Mouse (Mus musculus) MEL-GATA-1-ER (cell line): ENCODE data around the gene Osbpl6.

Experiments used
- DNase-seq: peaks from one replicate; pipeline ENCODE4 v3.0.0-alpha.2; 2012; ENCODE audit warnings: low read depth; ENCODE audit errors: extremely low read depth

The Osbpl6 gene

DNA sequence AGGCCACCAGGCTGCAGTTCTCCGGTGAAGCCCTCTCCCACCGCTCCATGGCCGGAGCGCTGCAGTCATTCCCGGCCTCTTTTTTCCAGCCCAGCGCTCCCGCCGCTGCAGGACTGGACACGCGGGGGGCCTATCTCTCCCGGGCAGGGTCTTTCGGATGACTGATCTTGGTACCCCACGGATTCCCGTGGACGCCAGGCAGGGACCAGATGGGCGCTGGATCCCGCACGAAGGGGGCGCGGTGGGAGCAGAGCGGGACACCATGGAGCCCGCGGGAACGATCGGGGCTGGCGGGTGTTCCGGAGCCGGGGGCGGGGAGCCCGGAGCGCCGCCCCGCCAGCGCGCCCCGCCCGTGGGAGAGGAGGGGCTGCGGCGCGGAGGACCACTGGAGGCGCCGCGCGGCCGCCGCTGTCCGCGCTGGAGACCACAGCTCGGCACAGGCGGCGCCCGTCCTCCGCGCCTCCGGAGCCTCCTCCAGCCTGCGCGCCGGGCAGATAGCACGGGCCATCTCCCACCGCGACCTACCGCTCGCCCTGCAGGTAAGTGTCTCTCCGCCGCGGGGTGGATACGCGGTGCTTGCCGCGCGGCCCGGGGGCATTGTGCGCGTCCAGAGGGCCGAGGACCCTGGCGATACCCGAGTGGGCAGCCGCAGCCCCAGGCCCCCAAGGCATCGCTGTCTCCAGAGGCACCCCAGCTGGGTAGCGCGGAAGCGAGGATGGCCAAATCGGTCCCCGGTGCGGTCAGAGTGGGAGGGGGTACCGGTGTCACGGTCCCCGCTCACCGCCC, at the start of gene Osbpl6:
TSS of gene Osbpl6 (plus strand) at position 358 of the 786 bp plus-strand sequence.
- DNase-seq, result no peak

DNA sequence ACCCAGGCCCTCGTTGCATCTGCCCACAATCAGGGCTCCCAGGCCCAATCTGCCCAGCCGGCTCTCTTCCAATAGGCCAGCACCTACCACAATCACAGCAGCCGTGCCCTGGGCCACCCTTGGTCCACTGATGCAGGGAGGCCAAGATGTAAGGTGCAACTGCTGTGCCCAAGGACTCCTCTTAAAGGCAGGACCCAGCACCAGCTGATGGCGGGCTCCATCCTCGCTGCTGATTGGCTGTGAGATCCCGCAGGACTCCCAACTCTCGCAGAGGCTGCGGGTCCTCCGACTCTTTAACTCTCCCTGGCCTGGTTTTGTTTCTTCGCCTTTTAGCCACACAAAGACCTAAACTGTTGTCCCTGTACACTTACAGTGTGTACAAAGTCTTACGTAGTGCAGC, 46.1 kb upstream of the Osbpl6 start, which contains the start of gene Cyct:
TSS of gene Cyct (minus strand) at position 225 of the 400 bp plus-strand sequence.
- no peak for DNase-seq

DNA sequence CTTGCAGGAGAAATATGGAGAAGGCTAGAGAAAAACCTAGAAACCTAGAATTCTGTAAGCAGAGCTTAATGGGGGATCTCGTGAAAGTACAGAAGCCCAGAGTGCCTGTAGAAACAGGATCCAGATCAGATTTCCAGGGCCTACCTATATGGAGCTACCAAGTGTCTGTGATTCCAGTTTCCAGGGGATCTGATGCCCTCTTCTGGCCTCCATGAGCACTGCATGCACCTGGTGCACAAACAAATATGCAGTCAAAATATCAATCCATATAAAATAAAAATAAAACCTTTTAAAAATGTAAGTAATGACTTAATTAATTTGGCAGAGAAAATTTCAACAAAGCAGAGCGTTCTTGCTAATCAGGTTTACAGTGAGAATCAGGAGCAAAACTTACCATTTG, 44.2 kb upstream of the Osbpl6 start:
- DNase-seq, result no peak

DNA sequence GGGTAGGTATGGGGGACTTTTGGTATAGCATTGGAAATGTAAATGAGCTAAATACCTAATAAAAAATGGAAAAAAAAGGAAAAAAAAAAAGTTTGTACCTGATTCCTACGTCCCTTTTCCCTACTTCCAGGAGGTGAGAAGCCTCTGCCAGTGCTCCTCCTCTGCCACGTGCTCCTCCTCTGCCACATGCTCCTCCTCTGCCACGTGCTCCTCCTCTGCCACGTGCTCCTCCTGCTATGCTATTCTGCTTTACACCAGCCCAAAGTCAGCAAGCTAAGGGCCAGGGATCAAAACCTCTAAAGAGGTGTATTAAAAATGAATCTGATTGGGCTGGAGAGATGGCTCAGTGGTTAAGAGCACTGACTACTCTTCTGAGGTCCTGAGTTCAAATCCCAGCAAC, 40.5 kb upstream of the Osbpl6 start:
- DNase-seq, result no peak

DNA sequence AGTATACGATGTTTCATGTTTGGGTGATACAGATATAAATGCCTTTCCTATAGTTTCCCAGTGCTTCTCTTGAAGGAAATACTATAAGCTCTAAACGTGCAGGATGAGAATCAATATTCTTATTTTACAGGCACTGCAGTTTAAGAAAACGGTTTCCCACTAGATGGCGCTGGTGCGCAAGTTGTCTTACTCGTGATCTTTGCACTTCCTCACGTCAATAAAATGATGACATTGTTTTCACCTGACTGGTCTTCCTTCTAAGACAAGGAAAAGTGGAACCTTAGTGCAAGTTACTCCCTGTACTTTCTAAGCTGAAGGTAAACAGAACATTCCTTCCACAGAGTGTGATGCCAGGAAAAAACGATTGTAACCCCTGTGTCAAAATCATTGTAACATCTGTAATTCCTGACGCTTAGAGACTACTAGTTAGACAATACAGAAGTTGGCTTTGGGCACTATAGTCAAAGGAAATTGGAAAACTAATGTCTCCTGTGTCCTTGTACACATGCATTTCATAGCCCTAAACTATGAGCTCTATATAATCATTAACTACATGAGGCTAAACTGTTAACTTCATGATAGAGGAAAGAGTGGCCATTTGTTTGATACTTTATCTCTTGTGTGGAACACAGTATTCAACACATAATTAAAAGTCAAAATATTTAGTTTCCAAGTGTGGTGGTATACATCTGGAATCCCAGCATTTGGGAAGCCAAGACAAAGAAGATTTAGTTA, 39.0 kb upstream of the Osbpl6 start:
- DNase-seq, result peak; percentile 74

DNA sequence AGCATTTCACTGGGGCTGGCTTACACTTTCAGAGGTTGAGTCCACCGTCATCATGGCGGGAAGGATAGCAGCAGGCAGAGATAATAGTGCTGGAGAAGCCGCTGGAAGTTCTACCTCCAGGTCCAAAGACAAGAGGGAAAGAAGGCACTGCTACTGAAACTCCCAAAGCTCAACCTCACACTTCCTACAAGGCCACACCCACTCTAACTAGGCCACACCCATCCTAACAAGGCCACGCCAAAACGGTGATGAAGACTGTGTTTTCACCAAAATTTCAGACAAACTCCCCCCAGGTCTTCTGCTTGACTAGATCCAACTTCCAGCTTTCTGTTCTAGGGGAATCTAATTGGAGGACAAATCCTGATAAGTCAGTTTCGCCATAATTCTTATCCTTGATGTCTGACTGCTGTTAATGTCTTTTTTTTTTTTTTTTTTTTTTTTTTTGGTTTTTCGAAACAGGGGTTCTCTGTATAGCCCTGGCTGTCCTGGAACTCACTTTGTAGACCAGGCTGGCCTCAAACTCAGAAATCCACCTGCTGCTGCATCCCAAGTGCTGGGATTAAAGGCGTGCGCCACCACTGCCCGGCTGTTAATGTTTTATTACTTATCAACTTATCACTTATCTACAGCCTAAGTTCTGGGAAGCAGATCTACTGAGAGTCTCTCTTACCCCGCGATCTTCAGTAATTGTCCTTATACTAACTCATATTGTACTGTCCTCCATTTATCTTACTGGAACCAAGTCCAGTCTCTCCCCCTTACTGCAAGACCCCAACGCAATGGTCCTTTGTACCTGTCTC, 37.2 kb upstream of the Osbpl6 start:
- DNase-seq, result peak; percentile 27

DNA sequence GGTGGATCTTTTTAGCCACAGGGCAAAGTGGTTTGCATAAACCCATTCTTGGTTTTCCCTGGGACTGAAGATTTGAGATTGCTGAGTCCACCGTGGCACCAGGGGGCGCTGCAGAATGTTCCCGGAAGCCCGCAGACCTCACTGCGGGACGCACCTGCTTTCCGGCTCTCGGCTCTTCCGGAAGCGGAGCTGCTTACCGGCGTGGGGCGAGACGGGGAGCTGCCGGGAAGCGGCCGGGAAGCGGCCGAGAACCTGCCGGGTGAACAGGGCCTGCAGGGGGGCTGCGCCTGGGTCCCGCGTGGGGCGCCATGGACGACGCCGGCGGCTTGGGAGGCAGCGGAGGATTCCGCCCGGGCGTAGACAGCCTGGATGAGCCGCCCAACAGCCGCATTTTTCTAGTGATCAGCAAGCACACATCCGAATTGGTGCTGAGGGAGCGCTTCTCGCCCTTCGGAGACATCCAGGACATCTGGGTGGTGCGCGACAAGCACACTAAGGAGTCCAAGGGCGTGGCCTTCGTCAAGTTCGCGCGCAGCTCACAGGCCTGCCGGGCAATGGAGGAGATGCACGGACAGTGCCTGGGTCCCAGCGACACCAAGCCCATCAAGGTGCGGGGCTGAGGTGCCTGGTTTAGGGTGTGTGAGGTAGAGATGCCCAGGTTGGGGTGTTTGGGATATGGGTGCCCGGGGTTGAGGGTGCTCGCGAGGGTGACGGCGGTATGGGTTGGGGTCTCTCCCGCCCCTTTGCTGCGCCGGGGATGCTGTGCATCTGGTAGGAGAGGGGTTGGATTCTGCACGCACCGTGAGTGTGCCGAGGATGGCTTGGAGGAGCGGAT, 36.3 kb upstream of the Osbpl6 start, which contains the start of gene Rbm45:
TSS of gene Rbm45 (plus strand) at position 164 of the 835 bp plus-strand sequence.
- peak; percentile 75 for DNase-seq

DNA sequence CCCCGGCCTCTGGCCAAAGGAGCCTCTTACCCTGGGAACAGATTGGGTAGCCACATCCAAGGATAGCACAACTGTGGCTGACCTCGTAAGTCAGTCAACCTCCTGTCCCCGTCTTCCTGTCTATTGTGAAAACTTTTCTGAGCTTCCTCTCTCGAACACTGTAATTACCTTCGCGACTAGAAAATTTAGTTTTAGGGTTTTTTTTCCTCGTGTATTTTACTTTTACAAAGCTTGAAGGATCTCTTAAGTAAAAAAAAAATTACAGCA, 35.7 kb upstream of the Osbpl6 start:
- peak; percentile 29 for DNase-seq

DNA sequence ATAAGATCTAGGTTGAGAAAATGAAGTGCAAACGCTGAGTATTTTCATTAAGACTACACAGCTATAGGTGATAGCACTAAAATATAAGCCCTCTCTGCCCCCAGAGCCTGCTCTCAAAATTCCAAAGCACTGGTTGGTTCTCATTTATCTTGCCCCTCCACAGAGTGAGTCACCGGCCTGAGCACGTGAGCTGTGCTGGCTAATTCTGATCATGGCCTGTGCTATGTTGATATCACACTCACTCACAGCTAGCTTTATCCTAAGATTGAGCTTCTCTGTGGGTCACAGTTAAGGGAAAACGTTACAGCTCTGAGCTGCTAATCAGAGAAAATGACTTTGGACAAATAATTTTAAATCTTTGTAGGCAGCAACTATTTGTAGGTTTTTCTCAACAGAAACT, 34.1 kb upstream of the Osbpl6 start:
- DNase-seq, result peak; percentile 60

DNA sequence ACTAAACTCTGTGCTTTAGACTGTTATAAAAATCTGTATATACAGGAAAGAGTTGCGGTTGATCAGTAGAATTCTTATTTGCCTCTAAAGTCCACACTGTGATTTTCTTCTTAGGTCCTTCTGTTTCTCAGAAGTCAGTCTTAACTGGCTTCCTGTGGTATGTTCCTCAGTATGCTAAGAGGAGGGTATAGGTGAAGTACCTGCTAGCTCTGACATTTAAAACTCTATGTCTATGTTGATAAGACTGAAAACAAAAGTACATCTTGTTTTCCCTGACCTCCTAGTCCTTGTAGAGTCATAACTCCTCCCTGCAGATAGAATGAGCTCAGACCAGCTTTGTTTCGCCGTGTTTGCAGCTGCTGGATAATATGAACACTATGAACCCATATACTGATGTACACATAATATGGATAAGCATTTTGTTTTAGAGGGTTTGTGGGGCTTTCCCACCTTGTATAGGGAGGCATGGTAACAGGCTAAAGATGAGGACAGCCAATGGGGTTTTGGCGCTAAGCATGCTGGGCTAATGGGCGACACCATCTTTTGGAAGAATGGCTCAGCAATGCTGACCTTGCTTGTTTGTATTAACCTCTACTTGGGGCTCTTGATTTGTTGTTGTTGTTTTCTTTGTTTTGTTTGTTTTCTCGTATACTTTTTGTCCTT, 31.6 kb upstream of the Osbpl6 start:
- no peak for DNase-seq

DNA sequence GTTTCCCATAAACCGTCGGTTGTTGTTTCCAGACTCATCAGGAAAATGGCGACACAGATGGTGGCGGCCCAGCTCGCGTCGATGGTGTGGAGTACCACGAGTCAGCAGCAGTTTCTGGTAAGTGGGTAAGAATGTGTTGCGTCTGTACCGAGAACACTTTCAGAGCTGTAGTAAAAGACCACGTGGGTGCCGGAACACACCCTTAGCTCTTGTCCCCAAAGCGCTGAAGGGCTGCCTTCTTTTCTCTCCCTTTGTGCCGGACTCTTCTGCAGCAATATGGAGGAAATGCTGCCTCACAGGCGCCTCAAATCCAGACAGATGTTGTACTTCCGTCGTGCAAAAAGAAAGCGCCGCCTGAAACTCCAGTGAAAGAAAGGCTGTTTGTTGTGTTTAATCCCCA, 27.7 kb upstream of the Osbpl6 start:
- DNase-seq, result no peak

DNA sequence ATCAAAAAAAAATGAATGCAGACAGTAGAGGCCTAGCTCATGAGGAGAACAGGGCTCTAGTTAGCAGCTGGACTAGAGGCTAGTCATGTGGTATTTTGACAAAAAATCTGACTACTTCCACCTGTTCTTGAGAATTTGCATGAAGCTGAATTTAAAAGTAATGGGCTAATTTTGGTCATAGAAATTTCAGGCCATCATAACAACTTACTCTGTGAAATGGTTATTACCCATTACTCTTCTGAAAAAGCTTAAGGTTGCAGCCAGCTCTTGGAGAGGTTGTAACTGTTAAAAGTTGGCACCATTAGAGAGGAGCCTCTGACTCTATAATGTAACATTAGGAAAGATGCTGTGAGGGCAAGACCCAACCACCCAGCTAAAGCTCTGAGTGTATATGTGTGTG, 19.8 kb upstream of the Osbpl6 start:
- no peak for DNase-seq

DNA sequence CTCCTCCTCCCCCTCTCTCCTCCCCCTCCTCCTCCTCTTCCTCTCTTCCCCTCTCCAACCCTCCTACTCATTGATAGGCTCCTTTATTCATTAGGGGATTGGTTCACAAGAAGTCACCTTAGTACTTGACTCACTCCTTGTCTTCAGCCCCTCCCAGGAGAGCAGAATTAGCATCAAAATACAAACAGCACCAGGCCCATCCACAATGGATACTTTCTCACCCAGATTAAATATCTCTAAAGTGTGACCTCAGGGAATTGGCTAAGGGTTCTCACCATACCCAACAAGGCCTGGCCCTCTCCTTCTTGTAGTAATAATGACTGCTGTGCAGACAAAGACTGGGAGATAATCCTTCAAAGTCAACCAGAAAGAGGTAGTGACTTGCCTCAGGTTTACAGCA, 6.1 kb upstream of the Osbpl6 start:
- no peak for DNase-seq

DNA sequence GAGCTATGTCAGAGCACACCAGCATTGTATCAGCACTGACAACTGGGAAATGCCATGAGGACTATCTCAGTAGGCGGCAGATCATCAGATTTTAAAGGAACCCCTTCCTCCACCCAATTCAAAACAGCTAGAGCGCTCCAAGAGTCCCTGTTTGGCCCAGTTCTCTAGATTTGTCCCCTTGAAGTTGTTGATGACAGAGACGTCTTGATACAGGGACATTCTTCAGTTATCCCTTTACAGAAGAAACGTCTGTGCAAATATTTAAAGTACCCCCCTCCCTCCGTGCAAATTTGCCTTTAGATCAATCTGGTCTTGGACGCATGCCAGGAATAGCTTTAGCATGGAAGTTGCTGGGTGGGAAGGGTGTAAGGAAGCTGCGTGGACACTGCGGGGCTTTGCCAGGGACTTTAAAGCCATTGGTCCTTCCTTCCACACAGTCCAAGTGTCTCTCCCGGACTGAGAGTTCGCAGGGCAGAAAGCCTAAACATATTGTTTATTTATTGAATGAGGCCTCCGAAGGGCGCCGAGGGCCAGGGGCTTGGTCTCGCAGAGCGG, 635 bp upstream of the Osbpl6 start:
- DNase-seq, result no peak

DNA sequence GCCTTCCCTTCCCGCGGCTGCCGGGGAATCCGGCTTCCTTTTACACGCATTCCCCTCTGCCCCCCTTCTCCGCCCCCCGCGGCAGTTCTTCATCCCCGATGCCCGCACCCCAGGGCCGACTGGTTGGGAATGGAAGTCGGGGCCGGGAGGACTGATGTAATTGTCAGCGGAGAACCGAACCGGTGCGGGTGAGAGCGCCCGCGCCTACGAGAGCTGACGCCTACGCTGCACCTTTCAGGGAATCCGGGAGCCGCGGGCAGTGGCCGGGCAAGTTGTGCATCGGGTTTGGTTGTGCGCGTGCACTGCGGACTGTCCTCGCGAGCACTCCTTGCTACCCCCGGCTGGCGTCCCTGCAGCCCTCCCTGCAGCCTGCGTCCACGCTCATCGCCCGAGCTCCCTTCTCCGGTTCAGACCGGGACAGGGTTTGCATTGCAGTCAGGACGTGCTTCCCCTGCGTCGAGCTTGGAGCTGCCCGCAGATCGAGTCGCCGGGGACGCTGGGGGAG, 681 bp downstream of the Osbpl6 start:
- DNase-seq, result no peak

DNA sequence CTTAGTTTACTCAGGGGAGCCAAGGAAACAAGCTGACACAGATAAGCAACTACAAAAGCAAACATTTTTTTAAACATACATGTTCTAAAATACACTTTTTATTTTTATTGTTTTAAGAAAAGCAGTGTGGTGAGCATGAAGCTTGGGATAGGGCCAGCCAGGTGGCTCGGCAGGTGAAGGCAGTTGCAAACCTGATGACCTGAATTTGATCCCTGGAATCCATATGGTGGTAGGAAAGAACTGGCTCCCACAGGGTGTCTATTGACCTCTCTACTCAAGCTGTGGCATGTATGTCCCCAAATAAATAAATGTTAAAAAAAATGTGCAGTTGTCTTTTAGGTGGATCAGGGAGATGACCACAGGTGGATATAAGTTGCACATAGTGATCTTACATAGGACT, 3.2 kb downstream of the Osbpl6 start:
- DNase-seq, result no peak

DNA sequence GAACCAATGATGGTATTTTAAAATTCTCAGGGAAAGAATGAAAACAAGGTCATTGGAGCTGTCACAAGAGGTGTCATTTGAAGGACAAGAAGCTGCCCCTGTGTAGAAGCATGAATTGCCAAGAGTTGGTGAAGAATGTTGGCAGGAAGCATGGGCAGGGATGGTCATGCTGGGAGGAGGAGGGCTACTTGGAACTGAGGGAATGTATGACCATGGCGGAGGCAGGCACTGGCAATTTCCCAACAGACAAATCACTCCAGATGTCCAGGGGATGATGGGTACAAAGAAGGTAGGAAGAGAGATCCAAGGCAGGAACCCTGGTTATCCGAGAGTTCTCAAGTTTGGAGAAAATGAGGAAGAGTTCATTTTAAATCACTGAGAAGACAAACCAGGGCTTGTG, 3.7 kb downstream of the Osbpl6 start:
- no peak for DNase-seq

DNA sequence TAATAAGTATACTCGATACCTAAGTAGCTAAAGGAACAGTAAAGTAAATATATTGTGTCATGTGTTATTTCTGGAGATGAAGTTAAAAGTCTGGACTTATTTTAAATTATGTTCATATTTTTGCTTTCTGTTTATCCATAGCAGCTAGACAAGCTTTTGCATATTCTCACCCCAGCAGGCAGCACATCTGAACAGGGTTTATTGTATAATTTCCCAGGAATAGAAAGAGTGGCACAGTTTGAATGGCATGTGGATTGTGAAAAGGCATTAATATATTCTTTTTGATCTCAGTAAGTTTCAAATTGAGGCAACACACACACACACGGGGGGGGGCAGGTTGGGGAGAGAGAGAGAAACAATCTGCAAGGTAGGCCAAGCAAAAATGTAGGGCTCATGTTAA, 6.6 kb downstream of the Osbpl6 start:
- DNase-seq, result no peak

DNA sequence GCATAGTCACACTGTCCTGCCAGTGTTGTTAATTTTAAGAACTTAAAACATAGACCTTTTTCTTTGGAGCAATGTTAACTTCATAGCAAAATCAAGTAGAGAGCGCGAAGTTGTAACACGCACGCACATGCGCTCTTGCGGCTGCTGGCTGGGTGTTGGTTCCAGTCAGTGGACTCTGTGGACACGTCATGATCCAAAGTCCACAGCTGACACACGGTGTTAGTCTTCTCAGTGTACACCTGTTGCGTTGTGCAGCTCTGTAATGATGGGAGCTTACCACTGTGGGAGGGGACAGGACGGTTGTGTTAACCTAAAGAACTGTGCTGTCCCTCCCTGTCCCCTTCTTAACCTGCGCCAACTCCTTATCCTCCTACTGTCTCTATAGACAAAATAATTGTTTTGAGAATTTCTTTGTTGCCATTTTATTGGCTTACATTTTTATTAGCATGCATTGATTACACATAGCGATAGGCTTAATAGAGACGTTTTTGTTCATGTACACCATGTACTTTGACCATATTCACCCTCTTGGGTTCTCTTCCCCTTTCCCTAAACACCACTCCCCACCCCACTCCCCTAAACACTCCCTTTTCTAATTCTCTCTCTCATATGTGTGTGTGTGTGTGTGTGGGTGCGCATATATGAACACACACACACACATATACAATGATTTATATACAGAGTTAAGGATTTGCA, 11.3 kb downstream of the Osbpl6 start:
- no peak for DNase-seq

DNA sequence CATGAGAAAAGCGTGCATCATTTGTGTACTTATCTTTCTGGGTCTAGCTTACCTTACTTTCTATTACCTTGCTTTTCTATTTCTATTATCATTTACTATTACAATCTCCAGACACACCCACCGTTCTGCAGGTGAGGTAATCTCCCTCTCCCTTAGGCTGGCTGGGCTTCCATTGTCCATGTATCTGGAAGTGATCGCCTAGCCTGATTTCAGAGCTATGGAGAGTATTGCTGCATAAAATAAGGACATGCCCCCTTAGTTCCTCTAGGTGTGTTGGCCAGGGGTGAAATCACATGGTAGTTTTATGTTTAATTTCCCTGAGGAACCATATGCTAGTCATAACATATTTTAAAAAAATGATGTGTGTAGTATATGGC, 11.8 kb downstream of the Osbpl6 start:
- DNase-seq, result no peak
